Mouse (Mus musculus): ENCODE data around the gene Bak1.

Gene Bak1

DNA sequence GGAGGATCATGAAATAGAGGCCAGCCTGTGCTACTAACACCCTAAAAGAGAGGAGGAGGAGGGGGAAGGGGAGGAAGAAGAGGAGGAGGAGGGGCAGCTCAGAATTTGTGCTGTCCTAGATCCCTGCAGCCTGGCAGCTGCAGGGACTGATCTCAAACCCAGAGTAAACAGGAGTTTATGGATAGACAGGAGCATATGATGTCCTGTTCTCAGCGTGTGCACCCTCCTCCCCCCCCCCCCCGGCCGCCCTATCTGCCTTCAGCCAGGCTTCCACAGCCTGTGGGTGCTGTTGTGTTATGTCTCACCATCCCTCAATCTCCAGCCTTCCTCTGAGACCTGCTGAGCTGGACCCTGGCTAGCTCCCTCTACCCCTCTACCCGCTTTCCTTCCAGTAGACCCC, at the start of gene Bak1:
Bak1 (minus strand) TSS at position 101 of the 400 bp plus-strand sequence.
- DNase-seq (ENCODE audit: low read depth, low spot score): peak; percentile 26

DNA sequence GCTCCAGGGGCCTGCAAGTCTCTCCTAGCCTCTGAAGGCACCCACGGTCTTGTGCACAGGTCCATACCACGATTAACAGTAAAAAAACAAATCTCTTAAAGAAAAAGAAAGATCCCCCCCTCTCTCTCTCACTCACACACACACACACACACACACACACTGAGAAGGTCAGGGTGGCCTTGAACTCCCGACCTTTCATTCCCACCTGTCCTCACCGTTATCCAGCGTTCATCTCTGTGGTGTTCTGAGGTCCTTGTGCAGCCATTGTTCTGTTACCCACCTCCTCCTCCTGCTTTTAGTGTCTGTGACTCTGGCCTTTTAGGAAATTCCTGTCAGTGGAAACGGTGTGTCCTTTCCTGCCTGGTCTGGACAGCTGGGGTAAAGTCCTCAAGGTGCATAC, 49.7 kb upstream of the Bak1 start:
- no peak for DNase-seq (ENCODE audit: low read depth, low spot score)

GRCm38 (mm10) chr17:27077920-27078319, 49.1 kb upstream of the Bak1 start:
- DNase-seq (ENCODE audit: low read depth, low spot score): peak; percentile 27

DNA sequence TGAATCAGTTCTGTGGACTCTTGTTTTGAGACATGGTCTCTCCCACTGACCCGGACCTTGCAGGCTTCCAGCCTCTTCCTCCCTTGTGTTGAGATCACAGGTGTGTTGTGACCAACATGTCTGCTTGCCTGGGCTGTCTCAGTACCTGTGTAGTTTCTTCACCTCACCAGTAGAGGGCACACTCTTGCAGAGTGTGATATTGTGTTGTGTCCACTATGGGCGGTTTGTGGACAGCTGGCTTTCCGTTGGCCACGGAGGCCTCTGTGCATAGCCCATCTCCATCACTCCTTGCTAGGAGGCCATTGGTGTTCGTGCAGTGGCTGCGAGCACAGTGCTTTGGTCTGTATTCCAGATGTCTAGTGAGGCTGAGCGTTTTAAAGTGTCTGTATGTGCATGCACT, 48.3 kb upstream of the Bak1 start:
- DNase-seq (ENCODE audit: low read depth, low spot score): no peak

- DNase-seq (ENCODE audit: low read depth, low spot score): no peak
These were observed 46.3 kb upstream of the Bak1 start for GRCm38 (mm10) chr17:27074849-27075745.

GRCm38 (mm10) chr17:27074236-27074635, 45.4 kb upstream of the Bak1 start:
- DNase-seq (ENCODE audit: low read depth, low spot score): no peak

GRCm38 (mm10) chr17:27073778-27074177, 45.0 kb upstream of the Bak1 start:
- no peak for DNase-seq (ENCODE audit: low read depth, low spot score)

GRCm38 (mm10) chr17:27073126-27073525, 44.3 kb upstream of the Bak1 start:
- DNase-seq (ENCODE audit: low read depth, low spot score): no peak

DNA sequence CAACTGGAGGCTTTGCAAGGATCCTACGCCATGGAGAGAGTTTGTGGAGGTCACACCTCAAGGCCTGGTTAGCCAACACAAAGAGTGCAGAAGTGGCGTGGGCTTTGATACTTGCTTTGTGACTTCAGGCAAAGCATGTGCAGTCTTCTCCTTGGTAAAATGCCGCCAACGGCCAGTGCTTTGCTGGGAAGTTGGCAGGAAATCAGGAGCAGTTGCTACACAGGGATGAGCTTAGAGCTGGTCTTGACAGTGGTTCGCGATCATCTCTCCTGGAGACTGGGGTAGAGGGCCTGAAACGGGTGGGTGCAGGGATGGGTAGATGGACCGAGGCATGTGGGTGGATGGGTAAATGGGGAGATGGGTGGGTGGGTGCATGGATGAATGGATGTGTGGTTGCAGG, 43.6 kb upstream of the Bak1 start:
- no peak for DNase-seq (ENCODE audit: low read depth, low spot score)

DNA sequence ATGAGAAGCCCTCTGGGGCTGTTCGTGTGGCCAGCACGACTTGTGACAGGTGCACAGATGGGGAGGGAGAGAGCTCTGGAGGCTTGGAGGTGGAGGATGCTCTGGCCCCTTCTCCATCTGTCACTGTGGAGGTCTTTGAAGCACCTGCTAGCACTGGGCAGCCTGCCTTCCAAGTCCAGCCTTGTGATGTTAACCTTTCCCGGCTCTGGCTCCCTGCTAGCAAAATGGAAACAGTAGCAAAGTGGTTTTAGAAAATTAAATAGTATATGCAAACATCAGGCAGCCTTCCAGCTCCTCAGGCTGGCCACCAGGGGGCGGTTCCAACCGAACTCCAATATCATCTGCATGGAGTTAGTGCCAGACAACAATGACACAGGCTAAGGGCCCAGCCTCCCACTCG, 42.8 kb upstream of the Bak1 start:
- peak; percentile 34 for DNase-seq (ENCODE audit: low read depth, low spot score)

GRCm38 (mm10) chr17:27070913-27071312, 42.1 kb upstream of the Bak1 start:
- DNase-seq (ENCODE audit: low read depth, low spot score): no peak

GRCm38 (mm10) chr17:27069071-27069470, 40.3 kb upstream of the Bak1 start:
- DNase-seq (ENCODE audit: low read depth, low spot score): no peak

DNA sequence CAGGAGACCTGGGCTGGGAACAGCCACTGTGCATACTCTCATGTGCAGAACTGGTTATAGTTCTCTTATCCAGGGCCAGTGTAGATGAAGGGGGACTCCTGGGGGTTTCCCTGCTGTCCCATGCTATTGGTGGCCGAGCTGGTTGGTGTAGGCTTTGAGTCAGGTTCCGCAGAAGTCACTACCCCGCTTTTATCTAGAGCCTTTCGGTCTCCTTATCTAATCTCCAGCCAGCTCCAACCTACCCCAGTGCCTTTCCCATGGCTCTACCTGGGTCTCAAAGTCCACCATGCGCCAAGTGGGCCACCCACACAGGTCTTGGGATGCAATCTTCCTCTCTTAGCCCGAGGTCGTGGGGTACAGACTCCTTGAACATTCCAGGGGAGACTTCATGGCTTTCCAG, 37.3 kb upstream of the Bak1 start:
- no peak for DNase-seq (ENCODE audit: low read depth, low spot score)

DNA sequence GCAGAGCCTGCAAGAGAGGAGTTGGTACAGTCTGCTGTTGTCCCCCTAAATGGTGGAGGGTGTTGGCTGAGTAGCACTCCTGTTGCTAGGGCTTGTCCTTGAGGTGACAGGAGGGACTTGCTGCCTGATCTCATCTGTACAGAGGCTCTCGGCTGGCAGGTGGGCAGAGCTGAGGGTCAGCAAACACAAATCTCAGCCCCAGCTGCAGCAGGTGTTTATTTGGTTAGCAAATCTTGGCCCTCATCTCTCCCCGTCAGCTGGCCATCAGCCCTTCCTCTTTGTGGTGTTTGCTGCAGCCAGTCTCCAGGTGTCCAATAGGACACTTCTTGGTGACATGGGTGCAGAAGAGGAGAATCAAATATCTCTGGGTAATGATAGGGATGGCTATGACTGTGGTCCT, 35.4 kb upstream of the Bak1 start:
- no peak for DNase-seq (ENCODE audit: low read depth, low spot score)

GRCm38 (mm10) chr17:27063717-27064116, 34.9 kb upstream of the Bak1 start:
- no peak for DNase-seq (ENCODE audit: low read depth, low spot score)

- no peak for DNase-seq (ENCODE audit: low read depth, low spot score)
These were observed 33.9 kb upstream of the Bak1 start for GRCm38 (mm10) chr17:27062684-27063083.

GRCm38 (mm10) chr17:27061727-27062126, 32.9 kb upstream of the Bak1 start:
- no peak for DNase-seq (ENCODE audit: low read depth, low spot score)

DNA sequence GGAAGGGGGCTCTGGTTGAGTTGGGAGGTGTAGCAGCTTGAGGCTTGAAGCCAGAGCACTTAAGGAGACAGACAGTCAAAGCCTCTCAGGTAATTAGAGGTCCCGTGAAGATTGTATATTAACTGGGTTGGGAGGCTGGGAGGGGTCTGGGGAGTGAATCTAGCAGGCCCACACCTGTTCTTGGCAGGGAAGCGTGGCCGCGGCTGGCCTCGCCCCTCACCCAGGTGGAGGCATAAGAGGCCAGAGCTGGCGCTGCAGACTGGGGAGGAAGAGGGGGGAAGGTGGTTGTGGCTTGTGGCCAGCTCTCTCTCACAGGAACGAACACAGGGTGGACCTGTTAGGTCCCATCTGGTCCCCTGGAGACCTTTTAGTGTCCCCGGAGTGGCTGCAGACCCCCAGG, 31.9 kb upstream of the Bak1 start:
- no peak for DNase-seq (ENCODE audit: low read depth, low spot score)

- DNase-seq (ENCODE audit: low read depth, low spot score): peak; percentile 47
These were observed 28.8 kb upstream of the Bak1 start for GRCm38 (mm10) chr17:27057517-27058055.

DNA sequence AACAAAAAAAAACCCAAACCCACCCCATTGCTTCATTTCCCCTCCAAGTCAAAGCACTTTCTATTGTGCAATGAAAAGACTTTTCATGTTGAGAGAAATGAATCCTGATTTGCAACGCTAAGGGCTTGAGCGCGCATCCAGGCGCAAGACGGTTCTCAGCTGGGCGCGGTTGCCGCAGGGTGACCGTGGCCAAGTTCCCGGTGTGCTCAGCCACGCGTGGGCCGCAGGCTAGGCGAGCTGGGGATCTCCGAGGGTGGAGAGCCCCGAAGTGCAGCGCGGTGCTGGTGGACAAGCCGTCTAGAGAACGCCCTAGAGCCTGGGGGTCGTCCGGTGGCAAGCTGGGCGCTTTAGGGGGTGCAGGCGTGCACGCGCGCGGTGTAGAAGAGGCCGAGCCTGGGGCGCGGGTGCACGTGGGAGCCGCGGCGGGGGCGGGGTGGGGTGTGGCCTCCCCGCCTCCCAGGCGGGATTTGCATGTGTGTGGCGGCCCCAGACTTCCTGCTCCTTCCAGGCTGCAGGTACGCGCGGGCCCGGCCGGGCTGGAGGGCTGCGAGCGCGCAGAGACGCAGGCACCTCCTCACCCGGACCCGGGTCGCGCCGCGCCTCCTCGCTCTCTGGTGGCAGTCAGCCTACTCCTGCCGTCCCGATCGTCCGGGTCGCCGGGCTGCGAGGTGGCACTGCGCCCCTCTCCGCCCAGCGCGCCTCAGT, 28.2 kb upstream of the Bak1 start, which contains the start of gene Itpr3:
Itpr3 (plus strand) TSS at position 493 of the 705 bp plus-strand sequence.
- DNase-seq (ENCODE audit: low read depth, low spot score): peak; percentile 91

- peak; percentile 96 for DNase-seq (ENCODE audit: low read depth, low spot score)
These were observed 27.4 kb upstream of the Bak1 start for GRCm38 (mm10) chr17:27056170-27056569.

GRCm38 (mm10) chr17:27051514-27051913, 22.7 kb upstream of the Bak1 start:
- DNase-seq (ENCODE audit: low read depth, low spot score): peak; percentile 65
